Mouse (Mus musculus): ENCODE data around the gene Tspan11. TPM values are rescaled to one million over a fixed set of nuclear protein-coding genes. Genes with fewer than 3 reads are reported as not detected.

Gene Tspan11
- not detected for polyA plus RNA-seq (2017; shearing (Covaris generic))

DNA sequence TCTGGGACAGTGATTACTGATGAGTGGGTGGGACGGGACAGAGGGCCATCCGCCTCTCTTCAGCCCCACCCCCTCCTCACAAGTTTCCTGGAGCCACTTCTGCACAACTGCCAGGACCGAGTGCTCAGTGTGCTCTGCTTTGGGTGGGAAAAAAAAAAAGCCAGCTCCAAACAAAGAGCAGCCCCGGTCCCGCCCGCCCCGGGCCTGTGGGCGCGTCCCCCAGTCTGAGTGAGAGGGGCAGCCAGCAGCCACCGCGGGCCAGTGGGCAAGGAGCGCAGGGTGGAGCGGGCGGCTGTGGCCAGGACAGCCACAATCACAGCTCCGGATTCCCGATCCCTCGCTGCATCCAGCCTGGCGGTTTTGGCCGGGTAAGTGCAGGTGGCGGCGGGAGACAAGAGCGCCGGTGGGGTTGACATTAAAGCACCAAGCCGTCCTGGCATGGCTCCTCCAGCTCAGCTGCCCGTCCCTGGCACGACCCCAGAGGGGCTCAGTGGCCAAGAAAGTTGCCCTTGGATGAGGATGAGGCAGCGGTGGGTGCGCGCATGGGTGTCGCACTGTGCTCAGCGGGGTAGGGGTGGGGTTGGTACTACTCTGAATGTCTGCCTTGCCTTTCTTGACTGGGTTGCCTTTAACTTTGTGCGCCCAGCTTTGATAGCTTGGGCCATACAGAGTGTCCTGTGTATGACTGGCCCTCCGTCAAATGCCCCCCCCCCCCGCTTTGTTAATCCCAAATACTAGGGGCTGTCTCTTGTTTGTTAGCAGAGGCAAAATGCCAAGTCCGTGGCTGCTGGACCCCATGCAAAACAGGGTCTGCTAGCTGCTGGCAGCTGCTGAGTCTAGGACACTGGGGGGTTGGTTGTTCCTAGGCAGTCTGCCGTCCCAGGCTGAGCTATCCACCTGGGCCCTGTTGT, at the start of gene Tspan11:
TSS of gene Tspan11 (plus strand) at position 79 of the 911 bp plus-strand sequence.

Other genes starting within 250 kb of the Tspan11 start
- not detected for gene Prmt8, start 118.1 kb upstream of the Tspan11 start, polyA plus RNA-seq (2017; shearing (Covaris generic))

All from naive thymus-derived CD4-positive, alpha-beta T cell, adult 5 months (primary cell).